In the genomic region with DNA sequence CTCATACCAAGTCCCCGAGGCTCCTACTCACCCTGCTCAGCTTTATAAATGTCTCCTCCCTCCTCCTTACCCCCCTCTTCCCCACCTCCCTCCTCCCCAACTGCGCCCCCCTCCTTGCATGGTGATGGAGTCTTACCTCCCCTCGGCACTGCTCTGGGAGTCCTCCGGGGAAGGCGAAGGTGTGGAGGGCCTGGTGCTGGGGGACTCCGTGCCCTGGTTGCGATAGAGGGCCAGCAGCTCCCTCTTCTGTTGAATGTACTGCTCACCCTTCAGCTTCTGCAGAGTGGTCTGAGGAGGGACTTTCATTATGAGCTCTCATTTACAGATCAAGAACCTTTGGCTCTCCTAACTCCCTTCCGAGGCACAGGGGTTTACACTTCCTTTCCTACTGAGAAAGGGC, we compare ENCODE assay signal across 10 mouse cellular contexts. TPM values are rescaled to one million over a fixed set of nuclear protein-coding genes. Genes with fewer than 3 reads are reported as not detected.
DNase-seq lines count a peak whose midpoint lies in the region; ATAC-seq and TF ChIP-seq lines count a peak whose summit lies in the region.
"Had no signal": no experiment of that assay in that cellular context is flagged by ENCODE, and none has a peak within 500 bp of the region (broad histone marks: within the 10 kb centered on the region; RNA-seq: fewer than 3 reads in every experiment).

No protein-coding gene starts in this region.

- DNase-seq in hindbrain, embryonic 10.5 days (ENCODE audit: low spot score): no peak
- DNase-seq in NIH3T3 (ENCODE audit: low read depth): peak; percentile 39
- no peak for DNase-seq in embryonic facial prominence, embryonic 14.5 days (ENCODE audit: low spot score)
- DNase-seq in limb, embryonic 14.5 days (ENCODE audit: low spot score): no peak
- no peak for DNase-seq in layer of hippocampus, adult 11-12 months (ENCODE audit: low spot score)
- no peak for DNase-seq in spleen, adult 18-20 months
- DNase-seq in cerebellum, postnatal 4 days (ENCODE audit: low spot score in 2 of 2): no peak
- DNase-seq: cerebellum, postnatal 25 days had no signal

- H3K4me3 ChIP-seq in hindbrain, embryonic 10.5 days: 0 out of 2 replicates have a peak overlapping the region, but pooled peaks have one; percentile 16
- H3K4me3 ChIP-seq in hindbrain, embryonic 16.5 days (ENCODE audit: low read length): no peak overlapping the region
- no peak overlapping the region for H3K4me3 ChIP-seq in embryonic facial prominence, embryonic 14.5 days (ENCODE audit: low read depth, low read length)
- no peak overlapping the region for H3K4me3 ChIP-seq in limb, embryonic 14.5 days (replicated peaks; ENCODE audit: low read length)
- H3K4me3 ChIP-seq: midbrain, embryonic 12.5 days had no signal

- no peak for TF ChIP-seq POLR2A in limb, embryonic 14.5 days (IDR thresholded peaks at IDR 0.05; ENCODE audit: borderline replicate concordance, extremely low read depth, insufficient read depth, insufficient read length)

- peaks cover 68% of the 10 kb centered on the region for H3K27me3 ChIP-seq in hindbrain, embryonic 10.5 days (ENCODE audit: insufficient read depth, poor library complexity, severe bottlenecking)
- H3K27me3 ChIP-seq in hindbrain, embryonic 16.5 days (replicated peaks; ENCODE audit: control insufficient read depth, insufficient read depth, low read length): peaks cover 23% of the 10 kb centered on the region
- H3K27me3 ChIP-seq in embryonic facial prominence, embryonic 14.5 days (replicated peaks; ENCODE audit: control insufficient read depth, insufficient read depth, low read length): peaks cover 8% of the 10 kb centered on the region
- H3K27me3 ChIP-seq in limb, embryonic 14.5 days (ENCODE audit: control insufficient read depth, insufficient read depth, low read length): no peaks in the 10 kb centered on the region; the same call in 1 of the 2 replicates

- peaks cover 60% of the 10 kb centered on the region for H3K4me1 ChIP-seq in hindbrain, embryonic 10.5 days (replicated peaks)
- peaks cover 18% of the 10 kb centered on the region for H3K4me1 ChIP-seq in hindbrain, embryonic 16.5 days (ENCODE audit: control insufficient read depth, insufficient read depth, low read depth, low read length)
- peaks cover 9% of the 10 kb centered on the region; the same call in 1 of the 2 replicates for H3K4me1 ChIP-seq in embryonic facial prominence, embryonic 14.5 days (ENCODE audit: control insufficient read depth, insufficient read depth, low read length)
- H3K4me1 ChIP-seq in limb, embryonic 14.5 days (ENCODE audit: control insufficient read depth, insufficient read depth, low read length): 0 out of 2 replicates have a peak, but pooled peaks cover 7% of the 10 kb centered on the region

- H3K9me3 ChIP-seq in hindbrain, embryonic 10.5 days: no peaks in the 10 kb centered on the region
- no peaks in the 10 kb centered on the region for H3K9me3 ChIP-seq in hindbrain, embryonic 16.5 days (ENCODE audit: control insufficient read depth, low read length)
- H3K9me3 ChIP-seq in embryonic facial prominence, embryonic 14.5 days (ENCODE audit: control insufficient read depth, low read length): no peaks in the 10 kb centered on the region
- H3K9me3 ChIP-seq in limb, embryonic 14.5 days (ENCODE audit: control insufficient read depth, low read length): no peaks in the 10 kb centered on the region
- H3K9me3 ChIP-seq: midbrain, embryonic 12.5 days had no signal

- no peak for ATAC-seq in hindbrain, embryonic 16.5 days
- ATAC-seq in embryonic facial prominence, embryonic 14.5 days (ENCODE audit: low read depth): peak; percentile 37; the same call in 1 of the 2 replicates
- ATAC-seq in limb, embryonic 14.5 days (ENCODE audit: low FRiP score, low read depth): no peak

- H3K4me2 ChIP-seq in hindbrain, embryonic 16.5 days (ENCODE audit: low read length): no peak overlapping the region; the same call in 1 of the 2 replicates
- no peak overlapping the region for H3K4me2 ChIP-seq in embryonic facial prominence, embryonic 14.5 days (ENCODE audit: low read depth, low read length)
- H3K4me2 ChIP-seq in limb, embryonic 14.5 days (replicated peaks; ENCODE audit: low read depth, low read length, severe bottlenecking): no peak overlapping the region
- H3K4me2 ChIP-seq: midbrain, embryonic 12.5 days had no signal

- H3K36me3 ChIP-seq in hindbrain, embryonic 10.5 days: peaks cover 17% of the 10 kb centered on the region; the same call in 1 of the 2 replicates
- no peaks in the 10 kb centered on the region for H3K36me3 ChIP-seq in hindbrain, embryonic 16.5 days (ENCODE audit: control insufficient read depth, insufficient read depth, low read length)
- peaks cover 34% of the 10 kb centered on the region for H3K36me3 ChIP-seq in embryonic facial prominence, embryonic 14.5 days (ENCODE audit: control insufficient read depth, insufficient read depth, low read length)
- H3K36me3 ChIP-seq in limb, embryonic 14.5 days (ENCODE audit: control insufficient read depth, insufficient read depth, low read length): peaks cover 32% of the 10 kb centered on the region
- H3K36me3 ChIP-seq: midbrain, embryonic 12.5 days had no signal

- H3K9ac ChIP-seq in hindbrain, embryonic 16.5 days (ENCODE audit: low read depth, low read length): no peak overlapping the region
- no peak overlapping the region for H3K9ac ChIP-seq in embryonic facial prominence, embryonic 14.5 days (ENCODE audit: low read depth, low read length)
- H3K9ac ChIP-seq in limb, embryonic 14.5 days (ENCODE audit: low read depth, low read length, severe bottlenecking): peak overlapping the region; percentile 44; the same call in 1 of the 2 replicates
- H3K9ac ChIP-seq: midbrain, embryonic 12.5 days had no signal

- WGBS in hindbrain, embryonic 10.5 days: 2% methylated on average over 8 of the region's 8 CpGs
- 5% methylated on average over 8 of the region's 8 CpGs for WGBS in hindbrain, embryonic 16.5 days
- 9% methylated on average over 8 of the region's 8 CpGs for WGBS in embryonic facial prominence, embryonic 14.5 days
- WGBS in limb, embryonic 14.5 days: 2% methylated on average over 8 of the region's 8 CpGs

- no peak overlapping the region for H3K27ac ChIP-seq in hindbrain, embryonic 10.5 days
- no peak overlapping the region for H3K27ac ChIP-seq in hindbrain, embryonic 16.5 days (ENCODE audit: low read depth, low read length)
- H3K27ac ChIP-seq in embryonic facial prominence, embryonic 14.5 days (replicated peaks; ENCODE audit: low read depth, low read length): no peak overlapping the region
- H3K27ac ChIP-seq in limb, embryonic 14.5 days (replicated peaks; ENCODE audit: low read depth, low read length): no peak overlapping the region
- H3K27ac ChIP-seq: midbrain, embryonic 12.5 days had no signal

RNA-seq across cellular contexts. Expression of gene Tnfrsf1a, which starts 15.3 kb away (rescaled TPM):
- 26.8 and 27.1 TPM in 2 replicates for polyA plus RNA-seq in hindbrain, embryonic 10.5 days (2016; fragmentation: Nextera tagmentation; extraction: Ambion mirVana)
- 15.1 and 18.3 TPM in 2 replicates for polyA plus RNA-seq in hindbrain, embryonic 16.5 days (2015; fragmentation: Nextera tagmentation; extraction: Ambion mirVana)
- polyA plus RNA-seq in embryonic facial prominence, embryonic 14.5 days (2014; fragmentation: Nextera tagmentation; extraction: Ambion mirVana): 81.8 and 82.6 TPM in 2 replicates
- polyA plus RNA-seq in limb, embryonic 14.5 days (2012; rRNA removed): 88.8 and 106 TPM in 2 replicates
- 85.6 and 87.8 TPM in 2 replicates for polyA plus RNA-seq in limb, embryonic 14.5 days (2014; fragmentation: Nextera tagmentation; extraction: Ambion mirVana)

RNA-seq across cellular contexts. Expression of gene Plekhg6, which starts 16.1 kb away (rescaled TPM):
- polyA plus RNA-seq in hindbrain, embryonic 10.5 days (2016; fragmentation: Nextera tagmentation; extraction: Ambion mirVana): 0.13 and 0.20 TPM in 2 replicates
- 0.30 and 0.41 TPM in 2 replicates for polyA plus RNA-seq in hindbrain, embryonic 16.5 days (2015; fragmentation: Nextera tagmentation; extraction: Ambion mirVana)
- 1.0 and 1.4 TPM in 2 replicates for polyA plus RNA-seq in embryonic facial prominence, embryonic 14.5 days (2014; fragmentation: Nextera tagmentation; extraction: Ambion mirVana)
- polyA plus RNA-seq in limb, embryonic 14.5 days (2012; rRNA removed): 1.2 and 1.3 TPM in 2 replicates
- polyA plus RNA-seq in limb, embryonic 14.5 days (2014; fragmentation: Nextera tagmentation; extraction: Ambion mirVana): 1.6 and 1.8 TPM in 2 replicates

RNA-seq across cellular contexts. Expression of gene Scnn1a, which starts 44.0 kb away (rescaled TPM):
- 0.40 and 0.42 TPM in 2 replicates for polyA plus RNA-seq in hindbrain, embryonic 10.5 days (2016; fragmentation: Nextera tagmentation; extraction: Ambion mirVana)
- polyA plus RNA-seq in hindbrain, embryonic 16.5 days (2015; fragmentation: Nextera tagmentation; extraction: Ambion mirVana): 0.69 and 0.70 TPM in 2 replicates
- 1.5 and 3.2 TPM in 2 replicates for polyA plus RNA-seq in embryonic facial prominence, embryonic 14.5 days (2014; fragmentation: Nextera tagmentation; extraction: Ambion mirVana)
- polyA plus RNA-seq in limb, embryonic 14.5 days (2012; rRNA removed): 2.5 and 2.9 TPM in 2 replicates
- polyA plus RNA-seq in limb, embryonic 14.5 days (2014; fragmentation: Nextera tagmentation; extraction: Ambion mirVana): 1.8 and 1.9 TPM in 2 replicates

RNA-seq across cellular contexts. Expression of gene Ltbr, which starts 50.8 kb away (rescaled TPM):
- polyA plus RNA-seq in hindbrain, embryonic 10.5 days (2016; fragmentation: Nextera tagmentation; extraction: Ambion mirVana): 21.0 and 22.7 TPM in 2 replicates
- polyA plus RNA-seq in hindbrain, embryonic 16.5 days (2015; fragmentation: Nextera tagmentation; extraction: Ambion mirVana): 16.4 and 18.7 TPM in 2 replicates
- 46.4 and 49.0 TPM in 2 replicates for polyA plus RNA-seq in embryonic facial prominence, embryonic 14.5 days (2014; fragmentation: Nextera tagmentation; extraction: Ambion mirVana)
- polyA plus RNA-seq in limb, embryonic 14.5 days (2012; rRNA removed): 52.7 and 68.8 TPM in 2 replicates
- polyA plus RNA-seq in limb, embryonic 14.5 days (2014; fragmentation: Nextera tagmentation; extraction: Ambion mirVana): 45.8 and 51.1 TPM in 2 replicates
